In genomic region chr6:85837307-85837706, GRCm38 (mm10) we compare ENCODE assay signal across 9 mouse cellular contexts. TPM values are rescaled to one million over a fixed set of nuclear protein-coding genes. Genes with fewer than 3 reads are reported as not detected.
A peak's percentile ranks its signal among the peaks of the same experiment; 100 is the strongest.
DNase-seq lines count a peak whose midpoint lies in the region; ATAC-seq lines count a peak whose summit lies in the region.
"Not testable (repeated sequence)": the region's sequence is repeated elsewhere in the genome, so short reads cannot be mapped to it uniquely, and the experiment has no call there.
"Had no signal": no experiment of that assay in that cellular context is flagged by ENCODE, and none has a peak within 500 bp of the region (broad histone marks: within the 10 kb centered on the region; RNA-seq: fewer than 3 reads in every experiment).

No protein-coding gene starts in this region.

- intact Hi-C loops in left cerebral cortex, postnatal 10 days (cut with DNase I) = not testable (repeated sequence)

- H3K27me3 ChIP-seq in heart, embryonic 13.5 days (replicated peaks); lung, embryonic 15.5 days; neural tube, embryonic 15.5 days (replicated peaks): not testable (repeated sequence)

- H3K9ac ChIP-seq in heart, embryonic 13.5 days; lung, embryonic 15.5 days; neural tube, embryonic 15.5 days (replicated peaks): not testable (repeated sequence)

- peak; percentile 82 to 83 for DNase-seq in adrenal gland, postnatal 36 days
- DNase-seq in fibroblast of lung, adult 2 months (ENCODE audit: low read depth) = peak; percentile 49
- peak; percentile 45 for DNase-seq in kidney, adult 11 months
- DNase-seq in left cerebral cortex, postnatal 10 days (ENCODE audit: extremely low spot score in 1 of 2, low spot score in 2 of 2) = peak; percentile 32 to 75
- peak; percentile 5 for DNase-seq in thymus, postnatal 14 days

- WGBS in heart, embryonic 13.5 days = 5% methylated on average over 5 of the region's 12 CpGs
- WGBS in lung, embryonic 15.5 days = 10% methylated on average over 12 of the region's 12 CpGs
- WGBS in neural tube, embryonic 15.5 days = 30% methylated on average over 12 of the region's 12 CpGs

- H3K27ac ChIP-seq in heart, embryonic 13.5 days (replicated peaks); lung, embryonic 15.5 days; neural tube, embryonic 15.5 days (replicated peaks): not testable (repeated sequence)

- peak overlapping the region; percentile 57 for H3K4me2 ChIP-seq in heart, embryonic 13.5 days
- H3K4me2 ChIP-seq in lung, embryonic 15.5 days = peak overlapping the region; percentile 39
- H3K4me2 ChIP-seq in neural tube, embryonic 15.5 days = peak overlapping the region; percentile 26

- H3K36me3 ChIP-seq in heart, embryonic 13.5 days; lung, embryonic 15.5 days; neural tube, embryonic 15.5 days: not testable (repeated sequence)

- H3K4me1 ChIP-seq in heart, embryonic 13.5 days; lung, embryonic 15.5 days; neural tube, embryonic 15.5 days: not testable (repeated sequence)

- peak overlapping the region; percentile 5 for H3K4me3 ChIP-seq in heart, embryonic 13.5 days
- H3K4me3 ChIP-seq in lung, embryonic 15.5 days; neural tube, embryonic 15.5 days (replicated peaks): not testable (repeated sequence)

- H3K9me3 ChIP-seq in heart, embryonic 13.5 days; lung, embryonic 15.5 days; neural tube, embryonic 15.5 days (replicated peaks): not testable (repeated sequence)

- not testable (repeated sequence) for ATAC-seq in heart, embryonic 13.5 days (ENCODE audit: extremely low read depth, insufficient number of reproducible peaks, low FRiP score, low TSS enrichment); lung, embryonic 15.5 days (ENCODE audit: borderline replicate concordance, extremely low read depth, low FRiP score, low TSS enrichment); neural tube, embryonic 15.5 days (ENCODE audit: low FRiP score)

RNA-seq across cellular contexts. Expression of gene Nat8, which starts 5.4 kb away (rescaled TPM):
- 1 to 10 TPM; 3.6 to 4.5 TPM for total RNA-seq in adrenal gland, postnatal 36 days (2021)
- polyA plus RNA-seq in heart, embryonic 13.5 days (2015; fragmentation: Nextera tagmentation; extraction: Ambion mirVana) = not detected in 2 replicates
- 1 to 10 TPM; 1.4 to 1.9 TPM for total RNA-seq in left cerebral cortex, postnatal 10 days (2021)
- polyA plus RNA-seq in lung, embryonic 15.5 days (2015; fragmentation: Nextera tagmentation; extraction: Ambion mirVana) = not detected in 2 replicates
- polyA plus RNA-seq in neural tube, embryonic 15.5 days (2015; fragmentation: Nextera tagmentation; extraction: Ambion mirVana) = 0.32 TPM in 1 of 2 replicates, not detected in the other

RNA-seq across cellular contexts. Expression of gene Nat8f5, which starts 16.5 kb away (rescaled TPM):
- total RNA-seq in adrenal gland, postnatal 36 days (2021) = 1 to 10 TPM; 6.0 to 9.5 TPM
- not detected in 2 replicates for polyA plus RNA-seq in heart, embryonic 13.5 days (2015; fragmentation: Nextera tagmentation; extraction: Ambion mirVana)
- total RNA-seq in left cerebral cortex, postnatal 10 days (2021) = 1 to 10 TPM in 1 of 2 experiments, under 1 TPM in 1; 0.73 to 1.4 TPM
- not detected in 2 replicates for polyA plus RNA-seq in lung, embryonic 15.5 days (2015; fragmentation: Nextera tagmentation; extraction: Ambion mirVana)
- 0.20 TPM in 1 of 2 replicates, not detected in the other for polyA plus RNA-seq in neural tube, embryonic 15.5 days (2015; fragmentation: Nextera tagmentation; extraction: Ambion mirVana)
- polyA plus RNA-seq: gonadal fat pad, adult 2 months had no signal

RNA-seq across cellular contexts. Expression of gene Nat8f6, which starts 16.6 kb away (rescaled TPM):
- 1 to 10 TPM; 1.4 to 2.6 TPM for total RNA-seq in adrenal gland, postnatal 36 days (2021)
- 0.09 TPM in 1 of 2 replicates, not detected in the other for polyA plus RNA-seq in heart, embryonic 13.5 days (2015; fragmentation: Nextera tagmentation; extraction: Ambion mirVana)
- total RNA-seq in left cerebral cortex, postnatal 10 days (2021) = under 1 TPM; 0.63 to 0.73 TPM
- not detected in 2 replicates for polyA plus RNA-seq in lung, embryonic 15.5 days (2015; fragmentation: Nextera tagmentation; extraction: Ambion mirVana)
- polyA plus RNA-seq in neural tube, embryonic 15.5 days (2015; fragmentation: Nextera tagmentation; extraction: Ambion mirVana) = not detected in 2 replicates
- polyA plus RNA-seq: gonadal fat pad, adult 2 months had no signal

RNA-seq across cellular contexts. Expression of gene Nat8f2, which starts 31.7 kb away (rescaled TPM):
- total RNA-seq in adrenal gland, postnatal 36 days (2021) = 1 to 10 TPM; 1.9 to 2.3 TPM
- not detected in 2 replicates for polyA plus RNA-seq in heart, embryonic 13.5 days (2015; fragmentation: Nextera tagmentation; extraction: Ambion mirVana)
- total RNA-seq in left cerebral cortex, postnatal 10 days (2021) = under 1 TPM; 0.77 TPM
- 0.07 TPM in 1 of 2 replicates, not detected in the other for polyA plus RNA-seq in lung, embryonic 15.5 days (2015; fragmentation: Nextera tagmentation; extraction: Ambion mirVana)
- 0.05 TPM in 1 of 2 replicates, not detected in the other for polyA plus RNA-seq in neural tube, embryonic 15.5 days (2015; fragmentation: Nextera tagmentation; extraction: Ambion mirVana)

Comparison
In these comparisons a context has a peak if more than half of its experiments do, and no peak if none do; other contexts are left out.
1. DNase-seq: peak in every context shown above with its lines; median percentile 82 in adrenal gland, postnatal 36 days; 54 in left cerebral cortex, postnatal 10 days; 49 in fibroblast of lung, adult 2 months; 45 in kidney, adult 11 months; 5 in thymus, postnatal 14 days.